Mouse (Mus musculus) neutrophil, adult 5-6 weeks (primary cell): ENCODE data around the gene Cx3cl1. TPM values are rescaled to one million over a fixed set of nuclear protein-coding genes. Genes with fewer than 3 reads are reported as not detected.

ENCODE experiments used
- ATAC-seq: fragments of 151-379, 151-347 bp; 2 replicates; pipeline ENCODE4 v1.8.0; 2017; ENCODE audit warnings: mild to moderate bottlenecking, moderate TSS enrichment; ENCODE audit not compliant: insufficient number of reproducible peaks, poor library complexity, low FRiP score, severe bottlenecking; ENCODE audit errors: extremely low read depth
- total RNA-seq: library from RNA; stranded (forward); fragments of 200-1000 nt; gene quantifications from 2 replicates; pipeline ENCODE4 v1.2.3, GENCODE M21; 2017

The Cx3cl1 gene
- total RNA-seq, 1 experiment from 2014 or later, result not detected

DNA sequence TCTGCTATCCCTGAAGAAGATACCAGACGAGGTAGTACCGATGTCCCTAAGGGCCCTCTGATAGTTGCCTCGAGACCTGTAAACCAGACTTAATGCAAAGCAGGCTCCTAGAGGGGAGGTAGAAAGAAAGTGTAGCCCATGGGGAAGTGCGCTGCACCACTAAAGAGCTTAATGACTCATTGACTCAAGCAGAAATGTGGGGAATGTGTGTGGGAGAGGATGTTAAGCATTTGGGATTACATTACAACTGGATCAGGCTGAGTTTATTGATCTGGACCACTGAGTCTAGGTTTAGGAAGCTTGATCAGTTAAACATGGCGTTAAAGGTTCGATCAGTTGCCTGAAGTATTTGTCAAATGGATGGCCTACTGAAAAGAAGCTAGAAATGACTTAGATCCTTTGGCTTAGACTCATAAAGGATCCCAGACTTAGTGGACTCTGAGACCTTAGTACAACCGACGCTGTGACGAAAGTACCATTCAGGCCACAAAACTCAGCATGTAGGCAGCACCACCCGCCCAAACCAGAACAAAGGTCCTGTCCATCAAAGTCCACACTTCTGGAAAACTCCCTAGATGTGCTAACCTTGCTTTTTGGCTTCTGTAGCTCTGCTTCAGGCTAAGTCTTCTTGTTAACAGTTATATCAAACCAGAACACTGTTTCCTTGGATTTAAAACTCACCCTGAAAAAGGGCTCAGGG lies 17.6 kb downstream of the Cx3cl1 start:
- no peak for ATAC-seq

DNA sequence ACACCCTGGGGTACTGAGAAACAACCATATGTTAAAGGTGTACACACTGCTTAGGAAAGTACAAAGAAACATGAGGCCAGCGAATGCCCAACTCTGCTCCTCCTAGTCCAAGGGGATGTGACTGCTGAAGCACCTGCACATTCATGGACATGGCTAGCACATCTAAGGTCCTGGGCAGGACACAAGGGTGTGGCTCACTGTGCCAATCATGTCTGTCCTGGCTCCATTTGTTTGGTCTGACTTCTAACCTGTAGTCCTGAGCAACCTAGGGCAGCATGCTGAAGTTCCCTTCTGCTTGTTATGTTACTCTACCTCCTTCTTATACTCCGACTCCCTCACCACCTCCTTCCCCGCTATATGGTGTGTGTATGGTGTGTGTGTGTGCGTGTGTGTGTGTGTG lies 22.6 kb downstream of the Cx3cl1 start:
- no peak for ATAC-seq

GRCm38 (mm10) chr8:94794782-94795181 lies 23.0 kb downstream of the Cx3cl1 start:
- ATAC-seq, result no peak

DNA sequence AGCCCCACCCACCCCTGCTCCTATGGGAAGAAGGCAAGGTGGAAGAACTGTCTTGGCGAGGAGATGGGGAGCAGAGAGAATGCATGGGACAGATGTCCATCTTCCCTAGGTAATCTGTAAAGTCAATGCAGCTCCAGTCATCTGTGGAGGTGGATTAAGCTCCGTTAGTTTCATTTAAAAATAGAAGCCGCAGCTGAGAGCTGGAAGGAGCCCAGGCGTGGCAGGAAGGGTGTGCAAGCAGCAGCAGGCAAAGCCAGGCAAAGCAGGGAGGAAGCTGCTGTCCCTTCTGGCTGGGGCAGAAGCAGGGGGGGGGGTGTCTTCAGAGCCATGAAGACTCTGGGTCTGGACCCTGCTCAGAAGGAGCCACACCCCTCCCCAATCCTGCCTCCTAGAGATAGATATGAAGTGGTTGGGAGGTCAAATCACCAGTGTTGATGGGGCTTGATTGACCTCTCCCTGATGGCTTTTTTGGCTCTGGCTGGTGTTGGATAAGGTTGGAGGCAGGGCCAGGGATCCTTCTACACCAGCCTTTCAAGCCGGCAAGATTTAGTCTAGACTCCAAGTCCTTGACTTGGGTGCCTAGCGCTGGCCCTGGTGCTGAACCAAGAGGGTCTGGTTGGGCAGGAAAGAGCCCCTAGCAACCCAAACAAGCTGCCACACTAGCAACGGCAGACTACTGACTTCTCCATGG lies 28.6 kb downstream of the Cx3cl1 start:
- ATAC-seq, result no peak

DNA sequence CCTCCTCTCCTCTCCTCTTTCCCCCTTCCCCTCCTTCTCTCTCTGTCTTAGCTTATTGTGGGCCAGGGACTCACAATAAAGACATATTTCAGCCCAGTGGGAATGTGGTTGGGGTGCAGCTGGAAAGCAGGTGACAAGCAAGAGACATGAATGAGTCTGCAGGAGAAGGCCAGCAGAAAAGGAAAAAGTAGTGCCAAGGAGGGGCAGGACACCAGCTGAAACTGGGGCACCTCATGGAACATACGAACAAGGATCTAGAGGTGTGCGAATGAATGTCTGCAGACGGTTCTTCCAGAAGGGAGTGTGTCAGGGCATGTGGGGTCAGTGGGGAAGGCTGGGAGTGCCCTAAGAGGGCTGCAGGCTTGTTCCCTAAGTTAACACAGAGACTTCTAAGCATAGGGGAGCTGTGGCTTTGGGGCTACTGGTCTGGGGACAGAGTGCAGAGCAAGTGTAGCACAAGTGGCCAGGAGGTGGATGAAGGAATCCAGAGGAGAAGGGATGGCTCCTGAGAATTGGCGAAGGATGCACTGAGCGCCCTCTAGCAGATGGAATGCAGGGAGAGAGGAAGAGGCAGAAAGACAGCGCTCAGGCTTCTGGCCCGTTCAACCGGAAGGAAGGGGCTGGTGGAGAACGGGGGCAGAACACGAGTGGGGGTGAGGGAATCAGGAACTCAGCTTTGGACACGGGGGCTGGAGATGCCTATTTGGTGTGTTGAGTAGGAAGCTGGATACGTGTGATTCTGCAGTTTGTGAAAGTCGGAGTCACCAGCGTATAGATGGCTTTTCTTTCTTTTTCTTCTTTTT lies 29.7 kb downstream of the Cx3cl1 start:
- ATAC-seq, result no peak

GRCm38 (mm10) chr8:94802375-94802774 lies 30.6 kb downstream of the Cx3cl1 start:
- no peak for ATAC-seq

GRCm38 (mm10) chr8:94803551-94803950 lies 31.7 kb downstream of the Cx3cl1 start:
- no peak for ATAC-seq

- ATAC-seq, result no peak
Observed at GRCm38 (mm10) chr8:94804546-94805340, 32.9 kb downstream of the Cx3cl1 start.

GRCm38 (mm10) chr8:94805811-94806210 lies 34.0 kb downstream of the Cx3cl1 start:
- ATAC-seq, result no peak

- no peak for ATAC-seq
Observed at GRCm38 (mm10) chr8:94807506-94807905, 35.7 kb downstream of the Cx3cl1 start.

DNA sequence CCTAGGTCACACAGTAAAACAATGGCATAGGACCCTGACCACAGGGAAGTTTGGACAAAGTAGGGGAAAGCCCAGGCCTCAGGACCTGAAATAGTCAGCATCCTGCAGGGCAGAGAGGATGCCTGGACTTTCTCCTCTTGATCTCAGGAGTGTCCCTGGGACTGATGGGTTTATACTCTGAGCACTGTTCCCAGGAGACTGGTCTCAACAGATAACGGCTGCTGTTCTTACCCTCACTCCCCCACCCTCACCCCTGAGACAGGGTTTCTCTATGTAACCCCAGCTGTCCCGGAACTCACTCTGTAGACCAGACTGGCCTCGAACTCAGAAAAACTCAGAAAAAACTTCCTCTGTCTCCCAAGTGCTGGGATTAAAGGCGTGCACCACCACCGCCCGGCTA lies 36.6 kb downstream of the Cx3cl1 start:
- no peak for ATAC-seq

DNA sequence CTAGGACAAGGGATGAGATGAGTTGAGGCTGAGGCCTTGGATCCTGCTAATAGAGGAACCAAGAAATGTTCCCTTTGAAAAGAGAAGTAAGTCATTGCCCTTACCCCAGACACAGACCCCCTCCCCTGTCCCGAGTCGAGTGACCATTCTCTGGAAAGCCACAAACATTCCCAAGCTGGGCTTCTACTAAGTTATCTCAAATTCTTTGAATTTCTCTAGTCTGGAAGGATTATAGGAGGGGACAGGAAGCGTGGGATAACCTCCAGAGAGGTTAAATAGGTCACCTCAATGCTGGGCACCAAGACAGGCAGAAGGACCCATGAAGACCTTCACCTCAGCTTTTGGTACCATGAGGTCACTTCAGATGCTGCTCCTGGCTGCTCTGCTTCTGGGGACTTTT lies 38.3 kb downstream of the Cx3cl1 start, which contains the start of gene Ccl17:
Ccl17 (plus strand) TSS at position 301 of the 400 bp plus-strand sequence.
- ATAC-seq, result no peak

DNA sequence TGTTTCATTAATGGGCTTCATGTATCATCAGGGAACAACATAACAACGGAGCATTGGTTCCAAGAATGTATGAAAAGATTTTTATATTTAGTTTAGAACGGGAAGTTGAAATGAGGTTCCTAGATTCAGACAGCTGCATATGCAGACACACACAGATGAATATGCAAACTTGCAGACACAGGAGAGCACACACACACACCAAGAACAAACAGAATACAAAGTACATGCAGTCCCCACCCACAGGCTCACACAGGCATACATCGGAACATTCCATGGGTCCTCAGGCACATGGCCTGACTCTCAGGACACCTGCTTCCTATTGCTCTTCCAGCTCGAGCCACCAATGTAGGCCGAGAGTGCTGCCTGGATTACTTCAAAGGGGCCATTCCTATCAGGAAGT lies 39.0 kb downstream of the Cx3cl1 start:
- ATAC-seq, result no peak

- no peak for ATAC-seq
Observed at GRCm38 (mm10) chr8:94811654-94812053, 39.8 kb downstream of the Cx3cl1 start.

DNA sequence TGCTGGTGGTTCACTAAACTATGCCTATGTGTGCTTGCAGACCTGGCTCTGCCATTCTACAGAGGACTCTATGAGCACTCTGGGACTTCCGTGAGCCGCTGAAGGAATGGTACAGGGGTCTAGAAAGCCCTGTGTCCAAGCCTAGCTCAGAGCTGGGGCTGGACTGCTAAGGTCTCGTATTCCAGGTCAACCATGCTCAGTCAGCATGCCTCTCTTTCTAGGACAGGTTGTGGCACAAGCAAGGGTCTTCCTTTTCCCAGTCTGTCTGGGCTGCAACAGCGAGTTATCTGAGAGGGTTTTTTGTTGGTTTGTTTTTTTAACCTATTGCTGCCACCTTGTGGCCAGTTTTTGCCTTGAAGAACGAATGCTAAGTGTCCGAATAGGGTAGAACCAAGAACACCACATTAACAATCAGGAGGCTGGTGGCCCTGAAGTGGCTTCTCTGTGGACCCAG lies 40.9 kb downstream of the Cx3cl1 start:
- ATAC-seq, result peak; percentile 67

GRCm38 (mm10) chr8:94814556-94814955 lies 42.7 kb downstream of the Cx3cl1 start:
- ATAC-seq, result peak; percentile 35; the same call in 1 of the 2 replicates

GRCm38 (mm10) chr8:94817933-94818332 lies 46.1 kb downstream of the Cx3cl1 start:
- ATAC-seq, result no peak

DNA sequence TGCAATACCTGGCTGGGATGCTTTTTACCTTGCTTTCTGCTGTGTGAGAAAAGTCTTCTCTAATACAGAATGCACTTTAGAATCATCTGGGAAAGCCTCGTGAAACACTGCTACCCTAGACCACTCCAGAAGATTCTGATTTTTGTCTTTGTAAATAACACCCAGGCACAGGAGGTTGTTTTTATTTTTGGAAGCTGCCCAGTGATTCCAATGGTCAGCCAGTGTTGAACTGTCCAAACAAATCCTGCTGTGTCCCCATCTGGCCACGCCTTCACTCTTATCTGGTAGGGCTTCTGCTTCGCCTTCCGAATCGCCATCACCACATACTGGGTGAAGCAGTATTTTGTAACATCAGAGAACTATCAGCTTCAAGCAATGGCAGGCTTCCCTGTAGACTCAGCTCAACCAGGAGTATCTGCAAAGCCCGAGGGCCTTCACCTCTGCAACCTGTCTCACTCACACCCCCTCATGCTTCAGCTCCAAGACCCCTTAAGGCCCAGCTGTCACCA lies 47.9 kb downstream of the Cx3cl1 start:
- ATAC-seq, result no peak

GRCm38 (mm10) chr8:94820553-94820952 lies 48.7 kb downstream of the Cx3cl1 start:
- ATAC-seq, result no peak
